Mouse (Mus musculus): Measurements from ENCODE around the gene Dock1. TPM values are rescaled to one million over a fixed set of nuclear protein-coding genes. Genes with fewer than 3 reads are reported as not detected.

Dock1 gene
- 49.0 and 59.7 TPM in 2 replicates for polyA plus RNA-seq (2011; ENCODE audit: insufficient read length, low read depth, missing spikeins)

DNA sequence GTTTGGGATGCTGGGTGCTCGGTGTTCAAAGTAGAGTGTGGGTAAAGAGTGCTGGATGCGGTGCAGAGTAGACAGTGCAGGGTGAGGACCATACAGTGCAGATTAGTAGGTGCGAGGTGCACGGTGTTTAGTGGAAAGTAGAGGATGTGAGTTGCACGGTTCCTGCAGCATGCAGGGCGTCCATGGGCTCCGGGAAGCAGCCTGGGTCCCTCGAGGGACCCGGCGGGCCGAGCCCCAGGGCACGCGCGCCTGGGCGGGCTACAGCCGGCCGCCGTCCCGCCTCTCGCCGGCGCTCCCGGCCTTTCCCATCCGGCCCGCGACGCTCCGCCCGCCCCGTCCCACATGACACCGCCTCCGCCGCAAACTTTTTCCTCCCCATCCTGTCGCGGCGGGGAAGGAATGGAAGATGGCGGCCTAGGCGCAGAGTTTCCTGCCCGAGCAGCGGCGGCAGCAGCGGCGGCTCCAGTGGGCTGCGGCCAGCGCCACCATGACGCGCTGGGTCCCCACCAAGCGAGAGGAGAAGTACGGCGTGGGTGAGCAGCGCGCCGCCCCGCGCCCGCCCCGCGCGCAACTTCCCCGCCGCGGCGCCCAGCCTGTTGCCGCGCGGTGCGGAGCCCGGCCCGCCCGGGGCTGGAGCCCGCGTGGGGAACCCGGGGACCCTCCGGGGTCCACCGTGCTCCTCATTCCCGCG lies at the start of gene Dock1:
Dock1 (plus strand) TSS at position 343 of the 691 bp plus-strand sequence.
- Histone ChIP-seq H3K4me1 (ENCODE audit: control insufficient read depth, insufficient read depth, low read length) (peaks cover 10% of the 10 kb centered on the region), H3K4me3 (ENCODE audit: insufficient read depth, low read length) (peak within 1 kb of the TSS; percentile 78), H3K27ac (ENCODE audit: insufficient read depth, low read length) (peak within 1 kb of the TSS; percentile 37; the same call in 1 of the 2 replicates)
- no peak for TF ChIP-seq CTCF (IDR thresholded peaks at IDR 0.05; ENCODE audit: borderline replicate concordance, insufficient read depth, low read length)
- TF ChIP-seq POLR2A (IDR thresholded peaks at IDR 0.05; ENCODE audit: low read depth, low read length): peak; percentile 91

DNA sequence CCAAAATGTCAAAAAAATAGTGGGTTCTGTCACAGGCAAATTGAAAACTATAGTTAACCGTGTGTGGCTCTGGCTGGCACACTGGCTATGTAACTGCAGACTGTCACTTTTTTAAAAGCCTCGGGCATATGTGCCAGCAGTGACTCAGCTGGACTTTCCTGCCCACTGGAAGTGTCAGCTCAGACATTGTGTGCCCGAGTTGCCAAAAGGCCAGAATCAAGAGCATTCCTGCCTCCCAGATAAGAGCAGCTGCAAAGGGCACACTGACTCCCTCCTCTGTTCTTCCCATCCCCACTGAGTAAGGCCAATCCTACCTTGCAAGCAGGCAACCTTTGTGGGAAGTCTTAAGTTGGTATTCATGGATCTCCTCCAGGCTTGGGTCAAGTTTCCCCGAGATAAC lies 42.5 kb upstream of the Dock1 start:
- Histone ChIP-seq H3K4me3 (ENCODE audit: insufficient read depth, low read length) (no peak overlapping the region), H3K27ac (ENCODE audit: insufficient read depth, low read length) (no peak overlapping the region), H3K4me1 (ENCODE audit: control insufficient read depth, insufficient read depth, low read length) (no peaks in the 10 kb centered on the region)
- no peak for TF ChIP-seq POLR2A (IDR thresholded peaks at IDR 0.05; ENCODE audit: low read depth, low read length)
- TF ChIP-seq CTCF (IDR thresholded peaks at IDR 0.05; ENCODE audit: borderline replicate concordance, insufficient read depth, low read length): no peak

DNA sequence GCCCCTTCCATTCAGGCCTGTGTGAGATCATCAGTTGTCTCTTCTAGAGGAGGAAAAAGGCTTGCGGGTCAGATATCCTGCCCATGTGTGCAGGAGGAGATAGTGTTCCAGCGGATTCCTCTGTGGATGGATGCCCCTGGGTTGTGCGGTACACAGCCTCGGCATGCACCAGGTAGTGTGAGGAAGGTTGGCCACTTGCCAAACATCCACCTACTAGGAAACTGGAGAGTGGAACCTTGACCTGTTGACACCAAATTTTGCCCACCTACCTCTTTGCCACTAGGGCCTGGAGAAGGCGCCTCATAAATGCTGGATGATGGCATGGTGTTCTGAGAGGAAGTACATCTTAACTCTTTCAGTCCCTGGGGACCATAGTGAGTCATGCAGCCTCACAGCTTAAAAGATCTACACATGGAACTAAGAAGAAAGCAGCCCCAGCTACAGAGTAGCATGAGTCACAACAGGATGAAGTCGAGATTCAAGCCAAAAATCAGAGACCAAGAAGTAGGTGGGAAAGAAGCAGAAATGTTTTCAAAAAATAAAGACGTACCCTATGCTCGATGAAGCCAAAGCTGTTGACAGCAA lies 20.1 kb upstream of the Dock1 start:
- no peak overlapping the region for H3K4me3 ChIP-seq (ENCODE audit: insufficient read depth, low read length)
- H3K4me1 ChIP-seq (ENCODE audit: control insufficient read depth, insufficient read depth, low read length): peaks cover 10% of the 10 kb centered on the region
- peak overlapping the region; percentile 55 for H3K27ac ChIP-seq (ENCODE audit: insufficient read depth, low read length)
- TF ChIP-seq CTCF (IDR thresholded peaks at IDR 0.05; ENCODE audit: borderline replicate concordance, insufficient read depth, low read length): no peak
- TF ChIP-seq POLR2A (IDR thresholded peaks at IDR 0.05; ENCODE audit: low read depth, low read length): no peak

DNA sequence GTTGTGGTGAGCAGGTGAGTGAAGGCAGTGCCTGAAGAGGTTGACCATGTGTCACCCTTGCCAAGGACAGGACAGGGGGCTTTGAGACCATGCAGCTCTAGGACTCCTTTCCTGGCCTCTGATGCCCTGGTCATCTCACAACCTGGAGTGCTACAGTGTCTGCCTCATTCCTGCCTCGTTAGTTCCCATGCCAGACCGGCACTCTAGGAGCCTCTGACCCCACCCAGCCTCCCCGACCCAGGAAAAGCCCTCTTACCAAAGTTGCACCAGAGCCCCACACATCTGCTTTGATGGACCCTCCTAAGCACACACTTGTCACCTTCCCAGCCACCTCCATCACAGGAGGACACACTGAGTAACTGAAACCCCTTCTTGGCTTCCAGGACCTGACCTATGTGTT lies 19.4 kb upstream of the Dock1 start:
- no peak for TF ChIP-seq POLR2A (IDR thresholded peaks at IDR 0.05; ENCODE audit: low read depth, low read length)
- TF ChIP-seq CTCF (IDR thresholded peaks at IDR 0.05; ENCODE audit: borderline replicate concordance, insufficient read depth, low read length): no peak
- no peak overlapping the region for H3K4me3 ChIP-seq (ENCODE audit: insufficient read depth, low read length)
- peaks cover 10% of the 10 kb centered on the region for H3K4me1 ChIP-seq (ENCODE audit: control insufficient read depth, insufficient read depth, low read length)
- H3K27ac ChIP-seq (ENCODE audit: insufficient read depth, low read length): no peak overlapping the region

DNA sequence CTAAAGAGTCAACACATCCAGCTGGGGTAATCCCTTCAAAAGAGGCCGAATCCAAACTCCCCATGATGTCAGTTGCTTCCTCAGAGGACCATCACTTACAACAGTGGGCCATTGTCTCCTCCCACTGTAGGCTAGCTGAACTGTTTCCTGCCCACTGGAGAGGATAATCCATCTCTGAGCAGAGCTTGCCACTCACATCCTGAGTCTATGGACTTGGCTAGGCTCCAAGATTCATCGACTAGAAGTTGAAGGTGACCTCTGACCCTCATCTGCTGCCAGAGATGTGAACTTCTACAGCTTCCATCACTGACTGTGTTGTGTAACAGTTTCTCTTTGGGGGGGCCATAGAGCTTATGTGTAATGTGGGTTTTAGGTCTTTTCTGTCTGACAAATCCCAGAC lies 7.2 kb upstream of the Dock1 start:
- H3K4me3 ChIP-seq (ENCODE audit: insufficient read depth, low read length): no peak overlapping the region
- H3K27ac ChIP-seq (ENCODE audit: insufficient read depth, low read length): no peak overlapping the region
- no peaks in the 10 kb centered on the region for H3K4me1 ChIP-seq (ENCODE audit: control insufficient read depth, insufficient read depth, low read length)
- TF ChIP-seq POLR2A (IDR thresholded peaks at IDR 0.05; ENCODE audit: low read depth, low read length) (no peak), CTCF (IDR thresholded peaks at IDR 0.05; ENCODE audit: borderline replicate concordance, insufficient read depth, low read length) (no peak)

DNA sequence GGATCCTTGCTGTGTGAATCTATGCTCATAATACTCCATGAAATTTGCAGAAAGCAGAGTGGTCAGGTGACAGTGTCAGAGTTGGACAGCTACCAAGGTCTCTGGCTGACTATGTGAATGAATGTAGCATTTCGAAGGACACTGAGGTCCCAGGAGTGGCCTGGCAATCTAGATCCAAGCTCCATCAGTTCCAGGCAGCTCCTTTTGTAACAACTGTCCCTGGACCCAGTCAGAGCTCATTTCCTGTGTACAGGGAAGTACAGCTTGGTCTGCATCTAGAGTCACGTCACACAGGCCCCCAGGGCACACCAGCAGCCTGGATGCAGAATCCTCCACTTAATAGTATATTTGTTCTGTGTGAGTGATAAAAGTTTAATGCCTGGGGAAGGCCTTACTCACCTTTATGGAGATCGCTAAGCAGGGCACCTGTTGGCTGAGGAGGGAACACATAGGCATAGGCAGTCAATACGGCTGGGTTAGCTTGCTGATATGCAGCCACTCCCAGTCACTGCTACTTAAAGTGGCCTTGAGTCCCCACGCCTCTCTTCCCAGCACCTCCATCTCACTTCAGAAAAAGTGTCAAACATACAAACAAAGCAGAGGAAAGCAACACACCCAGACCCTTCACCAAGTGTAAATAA lies 4.7 kb upstream of the Dock1 start:
- TF ChIP-seq CTCF (IDR thresholded peaks at IDR 0.05; ENCODE audit: borderline replicate concordance, insufficient read depth, low read length) (no peak), POLR2A (IDR thresholded peaks at IDR 0.05; ENCODE audit: low read depth, low read length) (no peak)
- Histone ChIP-seq H3K27ac (ENCODE audit: insufficient read depth, low read length) (no peak overlapping the region), H3K4me3 (ENCODE audit: insufficient read depth, low read length) (no peak overlapping the region), H3K4me1 (ENCODE audit: control insufficient read depth, insufficient read depth, low read length) (0 out of 2 replicates have a peak, but pooled peaks cover 3% of the 10 kb centered on the region)

DNA sequence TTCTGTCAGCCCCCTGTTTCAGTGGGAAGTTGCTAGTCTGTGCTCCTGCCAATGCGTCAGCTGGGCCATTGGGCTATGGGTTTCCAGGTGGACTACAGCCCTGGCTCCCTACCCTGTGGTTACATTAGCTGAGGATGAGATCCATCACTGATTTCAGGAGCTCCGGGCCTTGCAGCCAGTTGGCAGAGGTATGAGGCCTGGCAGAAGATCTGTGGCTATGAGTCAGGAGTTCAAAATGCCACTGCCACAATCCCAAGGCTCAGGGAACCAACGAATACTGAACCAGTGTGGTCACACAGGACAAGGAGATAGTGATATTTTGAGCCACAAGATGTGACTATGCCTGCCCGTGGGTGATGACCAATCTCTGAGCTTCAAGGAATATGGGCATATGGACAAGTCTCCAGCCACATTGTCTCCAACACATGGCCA lies 3.2 kb upstream of the Dock1 start:
- Histone ChIP-seq H3K4me3 (ENCODE audit: insufficient read depth, low read length) (no peak overlapping the region), H3K27ac (ENCODE audit: insufficient read depth, low read length) (no peak overlapping the region), H3K4me1 (ENCODE audit: control insufficient read depth, insufficient read depth, low read length) (0 out of 2 replicates have a peak, but pooled peaks cover 3% of the 10 kb centered on the region)
- TF ChIP-seq POLR2A (IDR thresholded peaks at IDR 0.05; ENCODE audit: low read depth, low read length): no peak
- TF ChIP-seq CTCF (IDR thresholded peaks at IDR 0.05; ENCODE audit: borderline replicate concordance, insufficient read depth, low read length): no peak

DNA sequence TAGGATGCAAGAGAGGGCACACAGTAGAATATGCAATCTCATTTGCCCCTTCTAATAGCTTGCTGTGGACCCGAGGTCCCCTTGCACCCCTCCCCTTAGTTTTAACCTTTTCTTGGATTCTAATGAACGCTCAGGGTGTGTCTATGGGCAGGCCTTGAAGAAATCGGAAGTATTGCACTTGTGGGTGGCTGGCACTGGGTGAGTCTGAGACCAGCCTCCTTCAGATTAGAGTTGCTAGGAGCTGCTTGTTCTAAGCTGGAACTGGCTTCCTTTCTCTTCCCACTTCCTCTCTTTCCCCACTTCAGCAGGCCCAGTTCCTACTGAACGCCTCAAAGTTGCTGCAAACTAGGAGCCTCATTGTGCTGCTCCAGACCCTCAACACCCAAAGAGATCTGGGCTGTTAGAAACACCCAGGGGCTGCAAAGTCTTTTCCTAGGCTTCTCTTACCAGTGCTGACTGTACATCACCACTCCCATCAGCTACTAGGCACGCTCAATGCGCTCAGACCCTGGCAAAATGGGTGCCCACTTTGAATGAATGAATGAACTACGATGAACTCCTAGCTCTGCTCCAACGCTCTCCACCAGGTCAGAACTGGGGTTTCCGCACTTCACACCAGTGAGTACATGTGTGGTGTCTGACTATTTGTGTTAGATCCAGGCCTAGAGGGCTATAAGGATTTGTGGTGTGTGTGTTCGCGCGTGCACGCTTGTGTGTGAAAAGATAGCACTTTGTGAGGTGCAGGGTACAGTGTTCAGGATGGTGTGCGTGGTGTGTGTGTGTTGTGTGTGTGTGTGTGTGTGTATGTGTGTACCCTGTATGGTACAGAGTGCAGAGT lies 761 bp upstream of the Dock1 start:
- TF ChIP-seq CTCF (IDR thresholded peaks at IDR 0.05; ENCODE audit: borderline replicate concordance, insufficient read depth, low read length) (no peak), POLR2A (IDR thresholded peaks at IDR 0.05; ENCODE audit: low read depth, low read length) (no peak)
- H3K27ac ChIP-seq (ENCODE audit: insufficient read depth, low read length): no peak overlapping the region
- H3K4me3 ChIP-seq (ENCODE audit: insufficient read depth, low read length): peak overlapping the region; percentile 78
- peaks cover 10% of the 10 kb centered on the region for H3K4me1 ChIP-seq (ENCODE audit: control insufficient read depth, insufficient read depth, low read length)

DNA sequence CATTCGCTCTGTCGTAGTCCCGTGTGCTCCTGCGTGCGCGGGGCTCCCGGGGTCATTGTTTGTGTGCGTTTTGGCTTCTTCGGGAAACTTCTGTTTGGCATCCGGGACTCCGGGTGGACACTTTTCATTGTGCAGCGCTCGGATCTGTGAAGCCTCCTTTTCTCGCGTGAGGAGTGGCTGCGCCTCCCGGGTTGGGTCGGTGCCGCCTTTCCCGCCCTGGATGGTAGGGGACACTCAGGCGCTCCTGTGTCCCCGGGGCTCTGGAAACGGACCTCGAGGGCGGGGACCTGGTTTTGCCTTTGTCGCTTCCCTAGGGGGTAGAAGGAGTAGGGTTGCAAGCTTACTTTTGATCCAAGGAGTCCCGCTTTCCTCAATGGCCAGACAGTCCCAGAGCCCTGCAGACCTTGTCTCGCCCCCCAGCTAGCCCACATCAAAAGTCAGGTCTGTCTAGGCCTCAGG lies 578 bp downstream of the Dock1 start:
- TF ChIP-seq CTCF (IDR thresholded peaks at IDR 0.05; ENCODE audit: borderline replicate concordance, insufficient read depth, low read length) (no peak), POLR2A (IDR thresholded peaks at IDR 0.05; ENCODE audit: low read depth, low read length) (no peak)
- Histone ChIP-seq H3K4me1 (ENCODE audit: control insufficient read depth, insufficient read depth, low read length) (peaks cover 10% of the 10 kb centered on the region), H3K4me3 (ENCODE audit: insufficient read depth, low read length) (peak overlapping the region; percentile 78), H3K27ac (ENCODE audit: insufficient read depth, low read length) (peak overlapping the region; percentile 37; the same call in 1 of the 2 replicates)

Data from embryonic fibroblast, embryonic 13.5 days (primary cell).